Mouse (Mus musculus) spleen, adult 18-20 months (tissue): ENCODE measurements around the gene Ccno.

Source experiments
- DNase-seq, 2 experiments: peaks; one replicate each; pipeline ENCODE4 v3.0.0; 2022; ENCODE audit warnings: mixed read lengths in 2 of 2

Ccno gene

GRCm38 (mm10) chr13:112987532-112987943, at the start of gene Ccno:
Ccno (plus strand) TSS chr13:112987802.
- peak; percentile 77 to 80 for DNase-seq

- no peak for DNase-seq
These were observed 49.5 kb upstream of the Ccno start for GRCm38 (mm10) chr13:112938130-112938529.

GRCm38 (mm10) chr13:112941879-112942330, 45.7 kb upstream of the Ccno start:
- no peak for DNase-seq

- DNase-seq, result no peak
These were observed 42.3 kb upstream of the Ccno start for GRCm38 (mm10) chr13:112945312-112945711.

GRCm38 (mm10) chr13:112945900-112946299, 41.7 kb upstream of the Ccno start:
- DNase-seq, result no peak

GRCm38 (mm10) chr13:112954067-112954466, 33.5 kb upstream of the Ccno start:
- no peak for DNase-seq

GRCm38 (mm10) chr13:112963081-112963480, 24.5 kb upstream of the Ccno start:
- DNase-seq, result no peak

GRCm38 (mm10) chr13:112964421-112964820, 23.2 kb upstream of the Ccno start:
- no peak for DNase-seq

- no peak for DNase-seq
These were observed 20.3 kb upstream of the Ccno start for GRCm38 (mm10) chr13:112967267-112967666.

GRCm38 (mm10) chr13:112976720-112977119, 10.9 kb upstream of the Ccno start:
- no peak for DNase-seq

GRCm38 (mm10) chr13:112985605-112986450, 1.8 kb upstream of the Ccno start:
- DNase-seq, result no peak

GRCm38 (mm10) chr13:112986451-112986950, 1.1 kb upstream of the Ccno start:
- DNase-seq, result no peak

GRCm38 (mm10) chr13:112987991-112988390, 389 bp downstream of the Ccno start:
- no peak for DNase-seq

- DNase-seq, result peak in 1 of 2 experiments; percentile 5
These were observed 1.3 kb downstream of the Ccno start for GRCm38 (mm10) chr13:112988866-112989265.

- DNase-seq, result no peak
These were observed 1.9 kb downstream of the Ccno start for GRCm38 (mm10) chr13:112989541-112989940.

GRCm38 (mm10) chr13:112990346-112990745, 2.7 kb downstream of the Ccno start:
- no peak for DNase-seq

- DNase-seq, result no peak
These were observed 6.0 kb downstream of the Ccno start, which contains the start of gene Mcidas for GRCm38 (mm10) chr13:112993531-112994152. Mcidas (plus strand) TSS chr13:112993845.

- peak; percentile 22 to 50 for DNase-seq
These were observed 6.6 kb downstream of the Ccno start for GRCm38 (mm10) chr13:112994191-112994590.

- no peak for DNase-seq
These were observed 8.8 kb downstream of the Ccno start for GRCm38 (mm10) chr13:112996407-112996806.

GRCm38 (mm10) chr13:112997369-112997768, 9.8 kb downstream of the Ccno start:
- no peak for DNase-seq

- no peak for DNase-seq
These were observed 11.0 kb downstream of the Ccno start for GRCm38 (mm10) chr13:112998427-112999201.

GRCm38 (mm10) chr13:113000090-113000489, 12.5 kb downstream of the Ccno start:
- DNase-seq, result no peak
